9 mouse cellular contexts compared by ENCODE assay signal in genomic region chr6:100731996-100732375, GRCm38 (mm10). TPM values are rescaled to one million over a fixed set of nuclear protein-coding genes. Genes with fewer than 3 reads are reported as not detected.
DNase-seq lines count a peak whose midpoint lies in the region; ATAC-seq lines count a peak whose summit lies in the region.
"Had no signal": no experiment of that assay in that cellular context is flagged by ENCODE, and none has a peak within 500 bp of the region (broad histone marks: within the 10 kb centered on the region; RNA-seq: fewer than 3 reads in every experiment).

No protein-coding gene starts in this region.

- H3K9me3 ChIP-seq in forebrain, embryonic 15.5 days = no peaks in the 10 kb centered on the region
- H3K9me3 ChIP-seq in forebrain, embryonic 11.5 days (ENCODE audit: control insufficient read depth, low read length) = no peaks in the 10 kb centered on the region
- H3K9me3 ChIP-seq in lung, embryonic 16.5 days (ENCODE audit: control insufficient read depth, low read length) = no peaks in the 10 kb centered on the region

- no peak for DNase-seq in forebrain, embryonic 11.5 days (ENCODE audit: low spot score)
- peak; percentile 11 for DNase-seq in adrenal gland, adult 8-10 months
- DNase-seq in gastrocnemius, postnatal 4 days (ENCODE audit: low spot score in 2 of 2) = peak; percentile 43 to 83
- peak; percentile 17 for DNase-seq in kidney, postnatal 14 days
- DNase-seq in T-cell, adult 2 months (ENCODE audit: low spot score) = no peak

- H3K36me3 ChIP-seq in forebrain, embryonic 15.5 days = no peaks in the 10 kb centered on the region
- H3K36me3 ChIP-seq in forebrain, embryonic 11.5 days (ENCODE audit: control insufficient read depth, insufficient read depth, low read length) = no peaks in the 10 kb centered on the region
- no peaks in the 10 kb centered on the region for H3K36me3 ChIP-seq in lung, embryonic 16.5 days (ENCODE audit: control insufficient read depth, insufficient read depth, low read length)

- no peak overlapping the region for H3K27ac ChIP-seq in forebrain, embryonic 15.5 days (replicated peaks)
- no peak overlapping the region for H3K27ac ChIP-seq in forebrain, embryonic 11.5 days (ENCODE audit: low read depth, low read length)
- H3K27ac ChIP-seq in lung, embryonic 16.5 days (ENCODE audit: low read length) = peak overlapping the region; percentile 70; the same call in 1 of the 2 replicates

- peaks cover 12% of the 10 kb centered on the region; the same call in 1 of the 2 replicates for H3K4me1 ChIP-seq in forebrain, embryonic 15.5 days
- H3K4me1 ChIP-seq in forebrain, embryonic 11.5 days (replicated peaks; ENCODE audit: control insufficient read depth, insufficient read depth, low read length) = no peaks in the 10 kb centered on the region
- H3K4me1 ChIP-seq in lung, embryonic 16.5 days (replicated peaks; ENCODE audit: control insufficient read depth, insufficient read depth, low read length) = peaks cover 10% of the 10 kb centered on the region

- 0 out of 2 replicates have a peak, but pooled peaks have one; percentile 29 for ATAC-seq in forebrain, embryonic 15.5 days (replicated peaks)
- ATAC-seq in forebrain, embryonic 11.5 days (replicated peaks; ENCODE audit: low FRiP score) = no peak
- ATAC-seq in lung, embryonic 16.5 days (ENCODE audit: low read depth) = peak; percentile 84
- no peak for ATAC-seq in CD4-positive, CD25-positive, alpha-beta regulatory T cell, adult 4 months

- WGBS in forebrain, embryonic 15.5 days = 54% methylated on average over 9 of the region's 9 CpGs
- WGBS in forebrain, embryonic 11.5 days = 79% methylated on average over 9 of the region's 9 CpGs
- WGBS in lung, embryonic 16.5 days = 31% methylated on average over 9 of the region's 9 CpGs

- H3K4me2 ChIP-seq in forebrain, embryonic 15.5 days (replicated peaks) = no peak overlapping the region
- H3K4me2 ChIP-seq in forebrain, embryonic 11.5 days (ENCODE audit: low read depth, low read length, severe bottlenecking) = no peak overlapping the region
- H3K4me2 ChIP-seq in lung, embryonic 16.5 days (ENCODE audit: low read depth, low read length) = peak overlapping the region; percentile 17; the same call in 1 of the 2 replicates

- no peak overlapping the region for H3K4me3 ChIP-seq in forebrain, embryonic 15.5 days
- no peak overlapping the region for H3K4me3 ChIP-seq in forebrain, embryonic 11.5 days (ENCODE audit: low read depth, low read length)
- H3K4me3 ChIP-seq in lung, embryonic 16.5 days (ENCODE audit: low read length) = no peak overlapping the region

- no peaks in the 10 kb centered on the region for H3K27me3 ChIP-seq in forebrain, embryonic 15.5 days
- H3K27me3 ChIP-seq in forebrain, embryonic 11.5 days (ENCODE audit: control insufficient read depth, insufficient read depth, low read length) = no peaks in the 10 kb centered on the region
- no peaks in the 10 kb centered on the region for H3K27me3 ChIP-seq in lung, embryonic 16.5 days (ENCODE audit: control insufficient read depth, insufficient read depth, low read depth, low read length)
- H3K27me3 ChIP-seq: CH12.LX had no signal

- H3K9ac ChIP-seq in forebrain, embryonic 15.5 days (replicated peaks) = no peak overlapping the region
- H3K9ac ChIP-seq in forebrain, embryonic 11.5 days (ENCODE audit: low read length) = no peak overlapping the region
- no peak overlapping the region for H3K9ac ChIP-seq in lung, embryonic 16.5 days (ENCODE audit: low read length)

RNA-seq across cellular contexts. Expression of gene Gxylt2, which starts 27.5 kb away (rescaled TPM):
- 0.66 and 0.88 TPM in 2 replicates for polyA plus RNA-seq in forebrain, embryonic 15.5 days (2015; fragmentation: Nextera tagmentation; extraction: Ambion mirVana)
- polyA plus RNA-seq in forebrain, embryonic 11.5 days (2014; fragmentation: Nextera tagmentation; extraction: Ambion mirVana) = 2.8 and 3.2 TPM in 2 replicates
- total RNA-seq in adrenal gland, adult 8-10 months (2022) = under 1 TPM; 0.18 to 0.90 (median 0.61) TPM
- total RNA-seq in gastrocnemius, postnatal 4 days (2021) = 10 to 100 TPM; 12.2 to 12.9 TPM
- polyA plus RNA-seq in lung, embryonic 16.5 days (2015; fragmentation: Nextera tagmentation; extraction: Ambion mirVana) = 2.2 and 3.0 TPM in 2 replicates
- under 1 TPM in 1 of 2 experiments, not detected in 1; 0.17 TPM for polyA plus RNA-seq in CD4-positive, CD25-positive, alpha-beta regulatory T cell, adult 4 months (2017; shearing (Covaris generic))

Comparison
In these comparisons a context has a peak if more than half of its experiments do, and no peak if none do; other contexts are left out.
1. ATAC-seq: peak in forebrain, embryonic 15.5 days (single experiment) and lung, embryonic 16.5 days (single experiment); none in forebrain, embryonic 11.5 days (single experiment) and CD4-positive, CD25-positive, alpha-beta regulatory T cell, adult 4 months (single experiment).
2. DNase-seq: peak in adrenal gland, adult 8-10 months (single experiment), gastrocnemius, postnatal 4 days (2 of 2) and kidney, postnatal 14 days (single experiment); none in forebrain, embryonic 11.5 days (single experiment) and T-cell, adult 2 months (single experiment).